Mouse (Mus musculus) skeletal muscle tissue, adult 2 months (tissue): Measurements from ENCODE around the gene Olfr314.
"Not testable (repeated sequence)": the region's sequence is repeated elsewhere in the genome, so short reads cannot be mapped to it uniquely, and the experiment has no call there.

ENCODE experiments used
- DNase-seq: peaks from one replicate; pipeline ENCODE4 v3.0.0-alpha.2; 2012; ENCODE audit warnings: low read depth, low spot score

The Olfr314 gene

DNA sequence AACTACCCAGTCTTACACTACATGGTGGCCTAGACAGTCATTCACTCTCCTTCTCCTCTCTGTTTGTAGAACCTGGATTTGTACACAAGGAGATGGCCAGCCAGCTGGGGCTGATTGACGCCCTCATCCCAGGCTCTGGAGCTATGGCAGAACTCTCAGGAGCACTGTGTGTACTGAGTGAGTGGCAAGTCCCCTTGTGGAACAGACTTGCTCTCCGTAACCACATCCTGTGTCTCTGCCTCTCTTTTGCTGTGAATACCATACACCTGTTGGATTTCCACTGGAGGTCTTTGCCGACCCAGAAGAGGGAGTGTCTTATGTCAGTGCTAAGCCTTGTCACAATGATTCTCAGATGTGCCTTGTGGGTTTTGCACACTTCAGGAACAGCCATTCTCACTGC is 49.8 kb downstream of the Olfr314 start:
- not testable (repeated sequence) for DNase-seq
